Mouse (Mus musculus): ENCODE results near the gene Cpsf4. TPM values are rescaled to one million over a fixed set of nuclear protein-coding genes. Genes with fewer than 3 reads are reported as not detected.
A peak's percentile ranks its signal among the peaks of the same experiment; 100 is the strongest.

Gene Cpsf4
- polyA plus RNA-seq, 1 experiment from 2014 or later, result 19.3 TPM

DNA sequence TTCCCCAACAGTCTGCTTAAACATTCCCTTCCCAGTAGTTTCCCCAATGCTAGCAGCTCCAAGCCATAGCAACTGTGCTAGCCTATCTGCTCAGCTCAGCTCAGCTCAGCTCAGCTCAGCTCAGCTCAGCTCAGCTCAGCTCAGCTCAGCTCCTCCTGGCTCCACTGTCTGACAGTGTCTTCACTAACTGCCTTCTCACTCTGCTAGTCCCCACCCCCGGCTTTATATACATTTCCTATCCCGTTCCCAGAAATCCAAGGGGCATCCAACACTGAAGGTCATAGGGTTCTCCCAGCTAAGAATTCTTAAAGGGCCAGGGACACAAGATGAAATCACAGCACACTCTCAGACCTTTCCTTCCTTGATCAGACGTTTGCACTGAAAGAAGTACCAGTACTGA is 2.3 kb upstream of the Cpsf4 start:
- 59% methylated on average over 3 of the region's 3 CpGs for WGBS (ENCODE audit: insufficient replicate concordance)
- Histone ChIP-seq H3K9ac (replicated peaks) (0 out of 2 replicates have a peak overlapping the region, but pooled peaks have one; percentile 11), H3K9me3 (ENCODE audit: low read length) (no peaks in the 10 kb centered on the region), H3K4me2 (ENCODE audit: low read depth, low read length) (no peak overlapping the region), H3K4me3 (ENCODE audit: low read depth, low read length) (no peak overlapping the region), H3K4me1 (ENCODE audit: insufficient read depth) (peaks cover 19% of the 10 kb centered on the region), H3K36me3 (replicated peaks; ENCODE audit: insufficient read depth, low read length) (peaks cover 36% of the 10 kb centered on the region), H3K27ac (ENCODE audit: low read depth) (peak overlapping the region; percentile 22; the same call in 1 of the 2 replicates), H3K27me3 (ENCODE audit: insufficient read depth, low read length) (no peaks in the 10 kb centered on the region)
- TF ChIP-seq CTCF (IDR thresholded peaks at IDR 0.05; ENCODE audit: low read depth), result no peak
- no peak for TF ChIP-seq EP300 (IDR thresholded peaks at IDR 0.05; ENCODE audit: low read depth)
- no peak for DNase-seq
- no peak for ATAC-seq

- Histone ChIP-seq H3K36me3 (replicated peaks; ENCODE audit: insufficient read depth, low read length) (peaks cover 34% of the 10 kb centered on the region), H3K9ac (replicated peaks) (no peak overlapping the region), H3K4me2 (ENCODE audit: low read depth, low read length) (no peak overlapping the region), H3K4me1 (ENCODE audit: insufficient read depth) (peaks cover 19% of the 10 kb centered on the region), H3K27ac (ENCODE audit: low read depth) (0 out of 2 replicates have a peak overlapping the region, but pooled peaks have one; percentile 22), H3K27me3 (ENCODE audit: insufficient read depth, low read length) (no peaks in the 10 kb centered on the region), H3K4me3 (ENCODE audit: low read depth, low read length) (no peak overlapping the region), H3K9me3 (ENCODE audit: low read length) (no peaks in the 10 kb centered on the region)
- no peak for ATAC-seq
- DNase-seq, result peak; percentile 10
- TF ChIP-seq EP300 (IDR thresholded peaks at IDR 0.05; ENCODE audit: low read depth) (no peak), CTCF (IDR thresholded peaks at IDR 0.05; ENCODE audit: low read depth) (no peak)
- WGBS (ENCODE audit: insufficient replicate concordance), result 85% methylated on average over 15 of the region's 15 CpGs
Measured at GRCm38 (mm10) chr5:145165184-145165583, 1.8 kb upstream of the Cpsf4 start.

DNA sequence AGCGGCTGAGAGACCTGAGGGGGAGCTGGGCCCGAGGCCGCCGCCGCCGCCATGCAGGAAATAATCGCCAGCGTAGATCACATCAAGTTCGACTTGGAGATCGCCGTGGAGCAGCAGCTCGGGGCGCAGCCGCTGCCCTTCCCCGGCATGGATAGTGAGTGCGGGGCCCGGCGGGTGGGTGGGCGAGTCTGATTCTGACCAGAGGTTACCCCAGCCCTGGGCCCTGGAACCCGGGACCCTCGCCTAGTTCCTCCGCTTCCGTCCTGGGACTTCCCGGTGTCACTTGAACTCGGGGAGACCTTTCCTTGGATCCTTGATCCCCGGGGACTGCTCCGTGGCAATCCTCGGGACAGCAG is 271 bp downstream of the Cpsf4 start:
- Histone ChIP-seq H3K9me3 (ENCODE audit: low read length) (no peaks in the 10 kb centered on the region), H3K36me3 (replicated peaks; ENCODE audit: insufficient read depth, low read length) (peaks cover 33% of the 10 kb centered on the region), H3K9ac (replicated peaks) (peak overlapping the region; percentile 92), H3K4me1 (ENCODE audit: insufficient read depth) (peaks cover 19% of the 10 kb centered on the region), H3K27me3 (ENCODE audit: insufficient read depth, low read length) (no peaks in the 10 kb centered on the region), H3K27ac (ENCODE audit: low read depth) (peak overlapping the region; percentile 91), H3K4me3 (ENCODE audit: low read depth, low read length) (peak overlapping the region; percentile 73), H3K4me2 (ENCODE audit: low read depth, low read length) (peak overlapping the region; percentile 85)
- TF ChIP-seq EP300 (IDR thresholded peaks at IDR 0.05; ENCODE audit: low read depth) (no peak), CTCF (IDR thresholded peaks at IDR 0.05; ENCODE audit: low read depth) (no peak)
- no peak for DNase-seq
- ATAC-seq, result peak; percentile 22
- 0% methylated on average over 26 of the region's 28 CpGs for WGBS (ENCODE audit: insufficient replicate concordance)

DNA sequence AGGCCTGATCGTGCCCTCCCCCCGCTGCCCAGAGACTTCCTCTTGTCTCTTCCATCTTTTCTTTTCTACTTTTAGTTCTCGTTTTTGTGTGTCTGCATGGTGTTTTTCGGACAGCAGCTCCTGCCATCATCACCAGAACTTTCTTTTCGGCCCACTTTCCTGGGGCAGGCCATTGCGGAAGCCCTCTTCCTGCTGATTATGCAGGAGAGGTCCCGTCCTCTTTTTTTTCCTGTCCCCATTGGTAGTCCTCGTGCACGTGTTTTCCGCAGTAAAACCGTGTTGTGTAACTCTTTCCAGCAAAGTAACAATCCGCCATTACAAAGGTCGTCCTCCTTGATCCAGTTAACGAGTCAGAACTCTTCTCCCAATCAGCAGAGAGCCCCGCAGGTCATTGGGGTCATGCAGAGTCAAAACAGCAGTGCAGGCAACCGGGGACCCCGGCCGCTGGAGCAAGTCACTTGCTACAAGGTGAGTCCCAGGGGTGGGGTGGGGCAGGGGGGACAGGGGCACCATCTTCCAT is 11.5 kb downstream of the Cpsf4 start:
- peak overlapping the region; percentile 35 for H3K4me2 ChIP-seq (ENCODE audit: low read depth, low read length)
- peak overlapping the region; percentile 63 for H3K27ac ChIP-seq (ENCODE audit: low read depth)
- ATAC-seq, result peak; percentile 77
- H3K27me3 ChIP-seq (ENCODE audit: insufficient read depth, low read length), result no peaks in the 10 kb centered on the region
- TF ChIP-seq EP300 (IDR thresholded peaks at IDR 0.05; ENCODE audit: low read depth) (no peak), CTCF (IDR thresholded peaks at IDR 0.05; ENCODE audit: low read depth) (no peak)
- H3K4me1 ChIP-seq (ENCODE audit: insufficient read depth), result no peaks in the 10 kb centered on the region
- H3K9me3 ChIP-seq (ENCODE audit: low read length), result no peaks in the 10 kb centered on the region
- H3K36me3 ChIP-seq (replicated peaks; ENCODE audit: insufficient read depth, low read length), result peaks cover 93% of the 10 kb centered on the region
- peak overlapping the region; percentile 13; the same call in 1 of the 2 replicates for H3K4me3 ChIP-seq (ENCODE audit: low read depth, low read length)
- DNase-seq, result peak; percentile 32
- 61% methylated on average over 18 of the region's 18 CpGs for WGBS (ENCODE audit: insufficient replicate concordance)
- H3K9ac ChIP-seq (replicated peaks), result no peak overlapping the region

DNA sequence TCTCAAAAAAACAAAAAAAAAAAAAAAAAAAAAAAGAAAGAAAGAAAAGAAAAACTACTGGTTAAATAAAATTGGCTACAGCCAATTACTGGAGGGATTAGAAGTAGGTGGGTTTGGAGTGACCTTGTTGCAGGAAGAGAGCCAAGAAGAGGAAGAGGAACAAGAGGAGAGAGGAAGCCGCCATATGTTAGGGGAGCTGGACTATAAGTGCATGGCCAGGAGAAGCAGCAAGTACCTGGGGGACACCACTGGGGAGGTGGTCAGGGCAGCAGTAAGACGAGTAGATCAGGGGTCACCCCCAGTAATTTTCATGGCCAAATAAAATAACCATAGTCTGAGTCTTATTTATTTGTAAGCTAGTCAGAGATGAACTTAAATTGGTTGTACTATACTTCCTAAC is 18.2 kb downstream of the Cpsf4 start:
- ATAC-seq (no peak), DNase-seq (no peak)
- Histone ChIP-seq H3K27ac (ENCODE audit: low read depth) (no peak overlapping the region), H3K4me1 (ENCODE audit: insufficient read depth) (peaks cover 15% of the 10 kb centered on the region), H3K4me2 (ENCODE audit: low read depth, low read length) (no peak overlapping the region), H3K27me3 (ENCODE audit: insufficient read depth, low read length) (no peaks in the 10 kb centered on the region), H3K4me3 (ENCODE audit: low read depth, low read length) (no peak overlapping the region), H3K9me3 (ENCODE audit: low read length) (no peaks in the 10 kb centered on the region), H3K9ac (replicated peaks) (no peak overlapping the region), H3K36me3 (replicated peaks; ENCODE audit: insufficient read depth, low read length) (peaks cover 77% of the 10 kb centered on the region)
- WGBS (ENCODE audit: insufficient replicate concordance), result 71% methylated on average over 2 of the region's 2 CpGs
- no peak for TF ChIP-seq EP300 (IDR thresholded peaks at IDR 0.05; ENCODE audit: low read depth)
- no peak for TF ChIP-seq CTCF (IDR thresholded peaks at IDR 0.05; ENCODE audit: low read depth)

- Histone ChIP-seq H3K4me1 (ENCODE audit: insufficient read depth) (peaks cover 26% of the 10 kb centered on the region), H3K4me3 (ENCODE audit: low read depth, low read length) (no peak overlapping the region), H3K36me3 (replicated peaks; ENCODE audit: insufficient read depth, low read length) (peaks cover 39% of the 10 kb centered on the region), H3K27ac (ENCODE audit: low read depth) (no peak overlapping the region), H3K4me2 (ENCODE audit: low read depth, low read length) (peak overlapping the region; percentile 91), H3K9me3 (ENCODE audit: low read length) (no peaks in the 10 kb centered on the region), H3K9ac (replicated peaks) (peak overlapping the region; percentile 94; the same call in 1 of the 2 replicates), H3K27me3 (ENCODE audit: insufficient read depth, low read length) (no peaks in the 10 kb centered on the region)
- WGBS (ENCODE audit: insufficient replicate concordance), result 64% methylated on average over 6 of the region's 6 CpGs
- TF ChIP-seq CTCF (IDR thresholded peaks at IDR 0.05; ENCODE audit: low read depth) (no peak), EP300 (IDR thresholded peaks at IDR 0.05; ENCODE audit: low read depth) (no peak)
- DNase-seq (no peak), ATAC-seq (no peak)
Measured at GRCm38 (mm10) chr5:145189416-145189815, 22.4 kb downstream of the Cpsf4 start.
